Mouse (Mus musculus): ENCODE measurements around the gene Bdp1.
"Not testable (repeated sequence)": the region's sequence is repeated elsewhere in the genome, so short reads cannot be mapped to it uniquely, and the experiment has no call there.

Bdp1 gene

GRCm38 (mm10) chr13:100103748-100104254, at the start of gene Bdp1:
Gene Bdp1 (minus strand): TSS chr13:100104070.
- in situ Hi-C loops (cut with MboI; ENCODE audit: low sequenced_read_pairs) = no loop called here

GRCm38 (mm10) chr13:100152659-100153058, 48.8 kb upstream of the Bdp1 start:
- in situ Hi-C loops (cut with MboI; ENCODE audit: low sequenced_read_pairs) = no loop called here

GRCm38 (mm10) chr13:100141646-100142314, 37.9 kb upstream of the Bdp1 start:
- in situ Hi-C loops (cut with MboI; ENCODE audit: low sequenced_read_pairs) = no loop called here

- in situ Hi-C loops (cut with MboI; ENCODE audit: low sequenced_read_pairs) = no loop called here
These were observed 21.4 kb upstream of the Bdp1 start for GRCm38 (mm10) chr13:100125258-100125643.

GRCm38 (mm10) chr13:100124423-100125257, 20.8 kb upstream of the Bdp1 start, which contains the start of gene Smn1:
Gene Smn1 (plus strand): TSS chr13:100124852.
- in situ Hi-C loops (cut with MboI; ENCODE audit: low sequenced_read_pairs) = no loop called here

GRCm38 (mm10) chr13:100123970-100124369, 20.1 kb upstream of the Bdp1 start:
- in situ Hi-C loops (cut with MboI; ENCODE audit: low sequenced_read_pairs) = no loop called here

- in situ Hi-C loops (cut with MboI; ENCODE audit: low sequenced_read_pairs) = loop anchor here (10.0 kb wide), 1 partner anchor 302 kb away; no protein-coding TSS in a partner anchor
These were observed 8.5 kb upstream of the Bdp1 start for GRCm38 (mm10) chr13:100112218-100112972.

GRCm38 (mm10) chr13:100107652-100108472, 4.0 kb upstream of the Bdp1 start, which contains the start of gene Serf1:
Gene Serf1 (plus strand): TSS chr13:100108012.
- in situ Hi-C loops (cut with MboI; ENCODE audit: low sequenced_read_pairs) = no loop called here

GRCm38 (mm10) chr13:100103052-100103658, 715 bp downstream of the Bdp1 start:
- in situ Hi-C loops (cut with MboI; ENCODE audit: low sequenced_read_pairs) = no loop called here

GRCm38 (mm10) chr13:100098808-100099207, 5.1 kb downstream of the Bdp1 start:
- in situ Hi-C loops (cut with MboI; ENCODE audit: low sequenced_read_pairs) = no loop called here

GRCm38 (mm10) chr13:100071473-100071872, 32.4 kb downstream of the Bdp1 start:
- in situ Hi-C loops (cut with MboI; ENCODE audit: low sequenced_read_pairs) = no loop called here

- in situ Hi-C loops (cut with MboI; ENCODE audit: low sequenced_read_pairs) = no loop called here
These were observed 36.0 kb downstream of the Bdp1 start for GRCm38 (mm10) chr13:100067821-100068220.

GRCm38 (mm10) chr13:100063936-100064335, 39.9 kb downstream of the Bdp1 start:
- in situ Hi-C loops (cut with MboI; ENCODE audit: low sequenced_read_pairs) = no loop called here

GRCm38 (mm10) chr13:100057738-100058137, 46.1 kb downstream of the Bdp1 start:
- in situ Hi-C loops (cut with MboI; ENCODE audit: low sequenced_read_pairs) = not testable (repeated sequence)

GRCm38 (mm10) chr13:100026013-100026412, 77.9 kb downstream of the Bdp1 start:
- in situ Hi-C loops (cut with MboI; ENCODE audit: low sequenced_read_pairs) = loop anchor here (25.0 kb wide), 2 partner anchors 611 to 786 kb away; no protein-coding TSS in a partner anchor

GRCm38 (mm10) chr13:100016891-100017290, 87.0 kb downstream of the Bdp1 start:
- in situ Hi-C loops (cut with MboI; ENCODE audit: low sequenced_read_pairs) = no loop called here

- in situ Hi-C loops (cut with MboI; ENCODE audit: low sequenced_read_pairs) = no loop called here
These were observed 87.9 kb downstream of the Bdp1 start for GRCm38 (mm10) chr13:100015937-100016336.

- in situ Hi-C loops (cut with MboI; ENCODE audit: low sequenced_read_pairs) = no loop called here
These were observed 88.7 kb downstream of the Bdp1 start, which contains the start of gene Mccc2 for GRCm38 (mm10) chr13:100014906-100015895. Gene Mccc2 (minus strand): TSS chr13:100015639.

Data from CH12F3 (cell line).